Mouse (Mus musculus) urinary bladder, postnatal 25 days (tissue): ENCODE results near the gene Dkkl1.

Experiments
- DNase-seq: peaks from one replicate; pipeline ENCODE4 v3.0.0; 2022; ENCODE audit warnings: low spot score

The Dkkl1 gene

DNA sequence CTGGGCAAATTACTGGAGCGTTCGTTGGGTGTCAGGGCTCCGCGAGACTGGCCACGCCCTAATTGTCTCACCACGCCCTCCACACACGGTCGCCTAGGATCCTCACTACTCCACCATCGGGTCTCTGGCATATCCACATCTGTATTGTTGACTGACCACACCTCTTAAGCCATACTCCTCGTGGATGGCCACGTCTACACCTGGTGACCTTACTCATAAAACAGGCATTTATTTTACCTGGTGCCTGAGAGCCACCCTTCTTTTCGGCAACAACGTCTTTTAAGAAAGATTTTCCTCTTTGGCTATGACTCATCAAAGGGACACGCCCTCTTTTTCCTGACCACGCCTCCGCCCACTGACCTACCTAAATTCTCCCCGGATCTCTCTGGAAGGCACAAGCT, at the start of gene Dkkl1:
Dkkl1 (minus strand) TSS at position 297 of the 401 bp plus-strand sequence.
- DNase-seq = no peak

DNA sequence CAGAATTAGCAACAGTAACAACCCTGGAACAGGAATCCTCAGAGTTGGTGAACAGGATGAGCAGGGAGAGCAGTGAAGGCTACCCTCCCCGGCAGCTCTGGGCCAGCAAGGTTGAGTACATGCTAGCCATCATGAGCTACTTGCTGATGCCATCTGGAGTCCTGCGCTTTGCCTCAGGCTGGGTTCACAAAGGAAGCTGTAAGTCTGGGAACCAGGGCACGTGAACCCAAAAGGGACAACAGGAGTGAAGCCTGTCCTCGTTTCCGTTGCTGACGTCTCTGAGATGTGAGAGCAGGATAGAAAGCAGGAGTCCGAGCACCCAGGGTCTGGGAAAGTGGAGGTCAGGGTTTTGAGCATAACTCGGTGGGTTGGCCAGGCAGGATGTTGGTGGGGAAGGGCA, 47.3 kb upstream of the Dkkl1 start:
- DNase-seq = no peak

DNA sequence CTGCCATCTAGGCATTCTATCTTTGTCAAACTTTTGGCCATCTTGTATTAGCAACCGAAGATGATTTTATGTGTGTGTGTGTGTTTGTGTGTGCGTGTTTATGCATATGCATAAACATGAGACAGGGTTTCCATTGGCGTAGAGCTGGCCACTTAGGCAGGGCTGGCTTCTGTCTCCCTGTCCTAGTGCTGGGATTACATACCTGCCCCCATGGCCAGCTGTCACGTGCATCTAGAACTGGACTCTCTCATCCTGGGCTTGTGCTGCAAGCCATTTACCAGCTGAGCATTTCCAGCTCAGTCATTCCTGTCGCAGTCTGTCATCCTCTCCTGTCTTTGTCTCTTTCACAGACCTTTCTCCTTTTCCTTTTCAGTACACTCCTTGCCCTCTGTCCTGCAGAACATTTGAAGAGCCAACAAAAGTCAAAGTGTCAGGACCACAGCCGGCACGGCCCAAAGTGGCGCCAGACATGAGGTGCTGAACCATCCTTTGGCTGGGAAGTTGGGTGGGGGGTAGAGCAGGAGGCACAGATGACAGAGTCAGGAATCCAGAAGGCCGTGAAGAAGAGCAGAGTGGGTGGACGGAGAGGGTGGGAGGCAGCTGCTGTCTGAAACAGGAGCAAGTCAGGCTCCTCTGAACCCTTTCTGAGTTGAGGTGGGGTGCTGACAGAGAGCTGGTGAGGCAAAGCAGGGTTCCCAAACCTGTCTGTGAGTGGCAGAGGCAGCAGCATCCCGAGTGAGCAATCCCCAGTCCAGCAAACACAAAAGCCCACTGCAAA, 45.3 kb upstream of the Dkkl1 start:
- DNase-seq = no peak

DNA sequence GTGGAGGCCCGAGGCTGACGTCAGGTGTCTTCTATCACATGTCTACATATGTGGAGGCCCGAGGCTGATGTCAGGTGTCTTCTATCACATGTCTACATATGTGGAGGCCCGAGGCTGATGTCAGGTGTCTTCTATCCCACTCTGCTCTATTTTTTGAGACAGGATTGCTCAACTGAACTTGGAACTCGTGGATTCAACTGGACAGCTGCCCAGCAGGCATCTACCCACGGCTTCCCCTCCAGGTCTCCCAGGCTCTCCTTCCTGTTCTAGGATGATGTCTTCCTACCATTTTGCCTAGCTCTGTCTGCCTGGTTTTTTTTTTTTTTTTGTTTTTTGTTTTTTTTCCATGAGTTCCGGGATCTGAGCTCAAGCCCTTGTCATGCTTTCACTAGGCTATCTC, 43.9 kb upstream of the Dkkl1 start:
- peak; percentile 38 for DNase-seq

DNA sequence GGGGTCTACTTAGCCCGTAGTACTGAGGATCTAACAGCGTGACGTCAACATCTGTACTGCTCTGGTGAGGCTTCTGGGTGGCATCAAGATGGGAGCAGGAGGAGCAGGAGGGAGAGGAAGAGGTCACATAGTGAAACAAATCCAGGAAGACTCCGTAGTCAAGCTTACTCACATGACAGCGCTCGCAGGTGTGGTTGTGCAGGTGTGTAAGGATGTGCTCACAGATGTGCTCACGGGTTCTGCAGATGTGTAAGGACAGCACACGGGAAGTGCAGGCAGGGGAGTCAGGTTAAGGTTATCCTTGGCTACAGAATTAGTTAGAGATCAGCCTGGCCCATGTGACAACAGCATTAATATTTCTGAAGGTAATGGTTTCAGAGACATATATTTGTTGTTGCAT, 41.9 kb upstream of the Dkkl1 start:
- DNase-seq = no peak

DNA sequence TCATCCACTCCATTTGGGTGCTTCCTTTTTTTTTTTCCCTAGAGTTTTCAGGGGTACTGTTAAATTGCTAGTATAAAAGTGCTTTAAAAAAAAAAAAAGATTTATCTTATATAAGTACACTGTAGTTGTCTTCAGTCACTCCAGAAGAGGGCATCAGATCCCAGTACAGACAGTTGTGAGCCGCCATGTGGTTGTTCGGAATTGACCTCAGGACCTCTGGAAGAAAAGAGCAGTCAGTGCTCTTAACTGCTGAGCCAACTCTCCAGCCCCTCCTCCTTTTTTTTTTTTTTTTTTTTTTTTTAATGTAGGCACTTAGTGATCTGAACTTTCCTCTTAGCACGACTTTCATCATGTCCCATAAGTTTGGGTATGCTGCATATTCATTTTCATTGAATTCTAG, 35.7 kb upstream of the Dkkl1 start:
- DNase-seq = no peak

DNA sequence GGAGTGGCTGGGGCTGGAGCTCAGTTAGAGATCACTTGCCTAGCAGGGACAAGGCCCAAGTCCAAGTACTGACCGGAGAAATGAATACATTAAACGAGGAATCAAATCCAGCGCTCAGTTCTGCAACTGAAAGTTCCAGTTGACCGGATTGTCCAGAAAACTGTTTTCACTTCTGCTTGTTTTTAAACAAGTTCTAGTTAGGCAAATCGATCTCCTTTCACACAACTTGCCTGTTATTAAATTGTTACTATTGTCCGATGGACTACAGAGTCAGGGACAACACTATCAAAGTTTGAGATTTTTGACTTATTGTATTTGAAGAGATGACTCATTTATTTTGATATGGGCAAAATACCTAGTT, 29.4 kb upstream of the Dkkl1 start:
- no peak for DNase-seq

DNA sequence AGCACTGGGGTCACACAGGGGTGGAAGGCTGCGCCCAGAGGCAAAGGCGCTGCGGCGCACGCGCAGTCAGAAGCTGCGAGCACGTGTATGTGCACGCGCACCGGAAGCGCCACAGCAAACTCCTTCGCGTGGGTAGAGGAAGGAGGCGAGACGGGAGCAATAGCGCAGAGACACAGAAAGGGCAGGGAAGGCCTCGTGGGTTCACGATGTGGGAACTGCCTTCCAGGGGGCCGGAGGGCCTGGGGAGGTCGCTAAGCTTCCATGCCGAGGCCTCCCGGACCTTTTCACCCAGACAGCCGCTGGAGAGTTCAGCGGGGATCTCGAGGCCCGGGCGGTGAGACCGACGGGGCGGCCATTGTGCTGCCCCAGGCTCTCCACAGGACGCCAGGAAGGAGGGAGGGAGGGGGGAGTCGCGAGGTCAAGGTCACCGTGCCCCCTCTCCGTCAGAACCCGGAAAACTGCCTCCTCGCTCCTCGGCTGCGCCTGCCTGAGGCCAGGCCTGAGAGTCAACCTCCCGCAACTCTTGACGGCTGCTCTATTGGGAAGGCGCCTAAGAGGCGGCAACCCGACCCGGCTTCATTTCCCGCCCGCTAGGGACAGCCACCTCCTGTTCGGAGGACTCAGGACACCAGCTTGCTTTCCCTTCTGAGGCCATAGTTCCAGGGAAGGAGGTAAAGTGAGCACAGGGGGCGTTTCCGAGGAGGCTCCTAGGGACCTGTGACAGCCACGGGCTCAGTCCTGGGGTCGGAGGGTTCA, 28.9 kb upstream of the Dkkl1 start, which contains the start of gene Slc6a16:
Slc6a16 (plus strand) TSS at position 453 of the 756 bp plus-strand sequence.
- DNase-seq = no peak

DNA sequence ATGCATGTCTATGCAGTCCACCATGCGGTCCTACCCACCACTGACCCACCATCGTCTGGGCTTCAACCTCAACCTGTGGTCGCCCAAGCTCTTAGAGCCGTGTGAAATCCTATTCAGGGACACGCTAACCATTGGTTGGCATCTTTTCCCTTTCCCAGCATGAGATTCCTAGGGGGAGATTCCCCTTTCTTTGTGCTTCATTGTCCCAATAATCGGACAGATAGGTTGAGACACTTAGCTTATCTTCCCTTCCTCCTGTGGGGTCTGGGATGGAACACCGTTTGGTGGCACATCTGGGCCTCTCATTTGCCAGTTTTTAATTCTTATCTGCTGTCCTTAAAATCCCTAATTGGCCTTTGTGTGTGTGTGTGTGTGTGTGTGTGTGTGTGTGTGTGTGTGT, 28.2 kb upstream of the Dkkl1 start:
- no peak for DNase-seq

DNA sequence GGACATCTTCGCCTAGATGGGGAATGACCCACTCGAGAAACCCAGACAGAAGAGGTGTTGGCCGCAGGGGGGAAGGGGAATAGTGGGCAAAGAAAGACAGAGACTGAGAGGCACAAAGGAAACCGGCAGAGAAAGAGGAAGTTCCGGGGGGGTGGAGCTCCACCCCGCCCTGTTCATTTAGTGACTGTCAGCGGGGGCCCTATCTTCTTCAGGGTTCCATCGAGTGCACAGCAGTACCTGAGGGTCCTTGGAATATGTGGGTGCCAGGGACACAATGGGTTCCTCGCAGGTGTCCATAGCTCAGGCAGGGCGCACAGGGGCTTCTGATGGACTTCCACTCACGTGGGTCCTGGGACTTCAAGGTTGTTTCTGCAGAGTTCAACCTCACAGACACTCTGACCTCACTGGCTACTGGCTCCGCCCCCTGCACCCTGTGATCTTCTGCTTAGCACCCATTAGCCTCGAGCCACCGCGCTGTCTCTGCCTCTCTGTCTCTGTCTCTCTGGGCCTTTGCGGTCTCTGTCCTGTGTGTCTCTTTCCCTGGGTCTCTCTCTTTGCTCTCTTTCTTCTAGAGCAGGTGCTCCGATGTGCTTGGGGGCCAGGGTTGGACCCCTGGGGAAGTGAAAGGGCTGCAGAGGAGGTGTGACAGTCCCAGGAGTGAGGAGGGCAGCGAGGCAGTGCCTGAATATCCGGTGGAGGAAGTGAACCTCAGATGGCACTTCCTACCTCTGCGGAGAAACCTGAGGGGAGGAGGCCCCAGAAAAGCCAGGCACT, 27.0 kb upstream of the Dkkl1 start, which contains the start of gene Cd37:
Cd37 (minus strand) TSS at position 393 of the 774 bp plus-strand sequence.
- DNase-seq = no peak

DNA sequence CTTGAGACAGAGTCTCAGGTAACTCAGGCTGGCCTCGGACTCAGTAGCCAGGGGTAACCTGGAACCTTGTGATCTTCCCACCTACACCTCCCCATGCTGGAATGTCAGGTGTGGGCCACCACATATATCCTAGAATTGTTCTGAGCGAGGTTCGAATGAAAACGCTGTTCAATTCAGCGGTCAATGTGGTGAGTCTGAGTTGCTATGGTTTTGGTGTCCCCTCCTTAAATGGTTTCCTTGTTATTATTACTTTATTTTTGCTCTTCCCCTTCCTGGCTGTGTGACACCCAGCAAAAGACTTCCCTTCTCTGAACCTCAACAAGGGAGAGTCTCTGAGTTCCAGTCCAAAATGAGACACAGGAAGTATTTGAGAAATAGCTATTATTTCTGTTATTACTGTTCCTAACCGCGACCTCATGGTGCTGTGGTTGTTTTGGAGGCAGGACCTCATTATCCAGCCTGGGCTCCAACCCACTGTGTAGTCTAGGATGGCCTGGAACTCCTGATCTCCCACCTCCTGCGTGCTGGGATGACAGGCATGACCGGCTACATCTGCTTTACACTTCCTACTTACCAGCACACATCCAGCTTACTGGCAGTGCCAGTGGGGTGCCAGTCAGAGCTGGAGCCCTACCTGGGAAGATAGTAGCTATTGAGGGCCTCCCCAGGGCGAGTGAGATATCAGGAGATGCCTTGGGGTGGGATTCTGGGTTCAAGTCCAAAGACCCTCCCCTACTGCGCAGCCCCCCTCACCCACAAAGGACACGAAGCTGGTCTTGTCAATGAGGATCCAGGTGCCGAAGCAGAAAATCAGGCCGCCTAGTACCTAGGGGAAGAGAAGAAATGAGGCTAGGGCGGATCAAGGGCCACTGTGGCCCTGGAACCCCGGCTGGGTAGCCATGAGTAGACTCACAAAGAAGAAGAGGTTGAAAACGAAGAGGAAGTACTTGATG, 26.1 kb upstream of the Dkkl1 start:
- no peak for DNase-seq

DNA sequence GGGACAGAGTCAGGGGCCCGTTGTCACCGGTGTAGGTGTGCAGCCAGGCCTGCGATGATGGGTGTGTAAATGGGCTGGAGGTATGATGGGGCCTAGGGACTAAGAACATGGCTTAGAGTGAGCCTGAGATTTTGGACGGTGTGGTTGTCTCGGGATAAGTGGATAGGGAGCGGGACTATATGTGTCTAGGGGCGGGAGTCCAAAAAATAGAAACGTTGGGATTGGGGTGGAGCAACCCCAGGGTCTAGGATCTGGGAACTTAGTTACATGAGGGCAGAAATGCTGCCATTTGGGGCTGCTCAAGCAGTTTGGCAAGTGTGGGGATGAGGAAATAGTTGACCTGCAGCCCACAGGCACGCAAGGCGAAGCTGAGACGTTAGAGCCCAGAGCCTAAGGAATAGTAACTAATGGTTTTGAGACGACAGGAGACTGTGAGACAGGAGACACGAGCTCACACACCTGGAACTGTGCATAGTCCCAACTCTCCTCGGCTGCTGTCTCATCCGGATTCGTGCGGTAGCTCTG, 23.8 kb upstream of the Dkkl1 start:
- no peak for DNase-seq

DNA sequence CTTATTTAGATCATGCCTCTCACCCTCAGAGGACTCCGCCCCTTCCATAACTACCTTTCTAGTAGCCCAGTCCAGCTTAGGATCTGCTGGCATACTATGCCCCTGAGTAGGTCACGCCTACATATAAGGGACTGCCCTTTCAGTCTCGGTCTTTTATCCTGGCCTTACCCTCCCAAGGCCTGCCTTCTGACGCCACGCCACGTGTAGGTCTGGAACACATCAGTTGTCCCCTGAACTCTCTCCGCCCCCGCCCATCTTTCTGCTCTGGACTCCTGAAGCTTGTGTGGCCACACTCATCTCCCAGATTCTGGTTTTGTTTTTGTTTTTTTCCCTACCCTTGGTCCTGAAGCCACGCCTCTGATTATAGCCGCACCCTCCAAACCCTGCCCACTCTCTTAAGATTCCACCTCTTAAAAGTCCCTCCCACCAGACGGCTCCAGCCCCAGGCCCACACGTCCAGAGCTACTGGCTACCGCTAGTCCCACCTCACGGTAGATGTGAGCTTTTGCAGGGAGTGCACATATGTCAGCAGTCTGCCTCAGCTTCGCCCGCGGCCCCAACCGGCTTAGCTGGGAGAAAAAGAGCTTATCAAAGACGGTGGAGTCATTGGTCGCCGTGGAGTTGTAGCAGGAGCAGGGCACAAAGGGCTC, 23.1 kb upstream of the Dkkl1 start:
- no peak for DNase-seq

DNA sequence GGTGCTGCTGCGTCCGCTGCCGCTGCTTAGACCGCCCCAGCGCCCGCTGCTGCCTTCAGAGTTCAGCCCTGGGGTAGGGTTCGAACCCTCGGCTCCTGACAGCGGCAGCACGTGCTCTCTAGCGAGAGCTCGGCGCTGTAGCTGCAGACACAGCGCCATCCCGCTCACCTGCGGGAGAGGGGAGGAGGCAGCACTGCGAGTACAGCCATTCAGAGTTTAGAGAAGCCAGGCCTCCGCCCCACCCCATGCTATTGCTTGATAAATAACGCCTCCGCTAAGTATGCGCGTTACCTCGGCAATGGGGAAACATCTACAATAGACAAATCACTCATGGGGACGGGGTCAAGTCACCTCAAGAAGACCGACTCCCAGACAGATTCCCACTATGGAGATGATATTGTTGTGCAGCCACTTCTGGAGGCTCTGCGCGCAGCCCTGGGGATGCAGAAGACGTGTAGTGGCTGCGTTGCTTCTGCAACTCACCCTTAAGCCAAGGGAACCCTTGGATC, 22.4 kb upstream of the Dkkl1 start:
- DNase-seq = no peak

DNA sequence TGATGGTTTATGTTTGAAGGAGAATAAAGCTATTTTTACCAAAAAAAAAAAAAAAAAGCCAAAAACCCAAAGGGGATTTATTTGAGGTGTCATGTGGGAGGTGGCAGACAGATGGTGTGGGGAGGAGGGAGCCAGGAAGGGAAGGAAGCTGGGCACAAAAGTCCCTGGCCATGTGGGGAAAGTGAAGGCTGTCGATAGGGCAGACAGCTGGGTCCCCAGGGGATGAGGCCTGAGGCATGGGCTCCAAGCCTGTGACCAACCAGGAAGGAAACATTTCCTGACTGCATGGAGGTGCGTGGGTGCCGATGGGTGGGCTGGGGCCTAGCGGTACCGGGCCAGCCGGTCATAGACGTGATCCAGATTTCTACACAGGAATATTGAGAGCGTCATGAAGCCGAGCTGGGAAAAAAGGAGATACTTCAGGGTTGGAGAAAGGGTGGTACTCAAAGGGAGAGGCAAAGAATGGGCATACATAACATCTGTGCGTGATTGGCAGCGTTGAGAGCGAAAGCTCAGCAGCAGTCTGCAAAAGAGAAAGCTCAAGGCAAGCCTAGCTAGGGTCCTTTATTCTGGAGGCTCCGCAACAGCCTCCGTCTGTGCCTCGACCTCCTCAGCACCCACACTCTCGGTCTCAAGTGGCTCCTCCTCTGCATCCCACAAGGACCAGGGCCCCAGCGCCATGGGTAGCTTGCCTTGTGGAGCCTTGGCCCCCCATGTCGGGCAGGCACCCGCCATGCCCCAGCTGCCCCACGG, 21.8 kb upstream of the Dkkl1 start:
- no peak for DNase-seq

DNA sequence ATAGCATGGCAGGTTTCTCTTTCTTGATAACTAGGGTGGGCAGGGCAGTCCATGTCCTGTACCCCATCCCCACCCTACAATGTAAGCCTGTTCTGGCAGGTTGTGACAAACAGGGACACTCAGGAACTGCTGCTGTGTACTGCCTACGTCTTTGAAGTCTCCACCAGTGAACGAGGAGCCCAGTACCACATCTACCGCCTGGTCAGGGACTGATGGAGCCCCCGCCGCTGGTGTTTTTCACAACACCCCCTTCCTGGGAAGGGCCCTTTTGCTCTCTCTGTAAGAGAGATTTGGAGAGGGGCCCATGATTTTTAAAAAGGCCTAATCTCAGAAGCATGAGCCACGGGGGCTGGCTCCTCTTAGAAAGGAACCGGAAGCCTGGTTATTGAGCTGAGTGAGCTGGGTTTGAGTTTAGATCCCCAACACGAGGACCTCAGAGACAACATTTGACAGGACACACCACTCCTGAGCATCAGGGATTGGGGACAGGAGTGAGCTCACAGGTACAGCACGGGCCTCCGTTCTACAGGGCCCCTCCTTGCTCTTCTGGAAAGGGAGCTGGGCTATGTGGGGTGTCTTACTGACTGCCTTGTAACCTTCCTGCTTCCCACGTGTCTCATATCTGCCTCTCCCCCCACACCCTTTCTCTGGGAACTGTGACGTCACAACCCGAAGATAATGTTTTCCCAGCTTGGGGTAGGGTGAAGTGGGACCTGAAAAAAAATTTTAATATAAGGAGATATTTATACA, 20.9 kb upstream of the Dkkl1 start:
- no peak for DNase-seq

DNA sequence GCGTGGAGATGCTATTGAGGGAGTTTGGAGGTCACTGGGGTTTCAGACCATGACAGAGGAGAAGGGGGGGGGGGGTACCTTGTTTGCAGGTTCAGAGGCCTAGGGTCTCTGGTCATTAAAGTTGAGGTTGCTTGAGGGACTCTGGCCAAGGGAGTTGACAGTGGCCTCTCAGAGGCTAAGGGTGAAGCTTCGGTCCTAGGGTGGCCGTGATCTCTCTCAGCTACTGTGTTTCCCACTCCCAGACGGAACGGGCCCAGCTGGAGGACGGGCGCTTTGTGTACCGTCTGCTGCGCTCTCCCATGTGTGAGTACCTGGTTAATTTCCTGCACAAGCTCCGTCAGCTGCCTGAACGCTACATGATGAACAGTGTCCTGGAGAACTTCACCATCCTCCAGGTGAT, 20.0 kb upstream of the Dkkl1 start:
- no peak for DNase-seq

DNA sequence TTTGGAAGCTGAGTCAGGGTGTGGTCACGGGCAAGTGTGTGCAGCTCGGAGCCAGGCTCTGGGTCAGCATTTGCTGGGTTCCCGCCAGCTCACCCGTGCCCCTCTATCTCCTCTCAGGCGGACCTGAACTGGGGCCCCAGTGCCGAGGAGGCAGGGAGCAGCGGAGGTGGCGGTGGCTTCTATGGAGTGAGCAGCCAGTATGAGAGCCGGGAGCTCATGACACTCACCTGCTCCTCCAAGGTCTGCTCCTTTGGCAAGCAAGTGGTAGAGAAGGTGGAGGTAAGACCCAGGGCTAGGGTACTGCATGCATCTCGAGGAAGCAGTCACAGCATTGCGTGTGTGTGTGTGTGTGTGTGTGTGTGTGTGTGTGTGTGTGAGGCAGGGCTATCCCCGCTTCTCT, 19.2 kb upstream of the Dkkl1 start:
- no peak for DNase-seq
